Mouse (Mus musculus): ENCODE measurements around the gene Chaf1a. TPM values are rescaled to one million over a fixed set of nuclear protein-coding genes. Genes with fewer than 3 reads are reported as not detected.

Gene Chaf1a
- polyA plus RNA-seq, 1 experiment, result 39.9 TPM

DNA sequence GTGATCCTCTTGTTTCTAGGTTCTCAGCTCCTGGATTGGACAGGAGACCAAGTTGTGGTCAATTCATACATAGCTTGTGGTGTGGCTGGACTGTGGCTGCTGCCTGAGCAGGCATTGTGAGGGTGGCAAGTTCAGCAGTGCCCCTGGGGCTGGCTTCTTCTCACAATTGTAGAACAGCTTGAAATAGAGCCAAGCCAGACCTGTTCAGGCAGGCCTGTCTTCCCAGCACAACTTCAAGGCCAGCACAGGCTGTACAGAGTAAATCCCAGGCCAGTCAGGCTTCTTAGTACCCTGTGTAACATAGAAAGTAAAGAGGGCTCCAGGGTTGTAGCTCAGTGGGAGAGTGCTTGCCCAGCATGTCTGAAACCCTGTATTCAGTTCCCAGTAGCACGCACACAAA is 52.6 kb downstream of the Chaf1a start:
- no peaks in the 10 kb centered on the region for H3K27me3 ChIP-seq (ENCODE audit: control insufficient read depth, insufficient read depth, insufficient read length)
- H3K79me3 ChIP-seq (ENCODE audit: low read depth), result no peaks in the 10 kb centered on the region
- TF ChIP-seq MAX (IDR thresholded peaks at IDR 0.05) (no peak), CTCF (IDR thresholded peaks at IDR 0.05; ENCODE audit: control insufficient read depth, insufficient read depth, insufficient read length) (no peak), CEBPB (IDR thresholded peaks at IDR 0.05; ENCODE audit: low read depth) (no peak), MYOD1 (IDR thresholded peaks at IDR 0.05; ENCODE audit: control insufficient read depth, insufficient read length, low read depth) (no peak), FOSL1 (IDR thresholded peaks at IDR 0.05; ENCODE audit: insufficient read depth, low read length, poor library complexity, severe bottlenecking) (no peak), USF1 (IDR thresholded peaks at IDR 0.05; ENCODE audit: low read depth) (no peak), MYOG (IDR thresholded peaks at IDR 0.05; ENCODE audit: control insufficient read depth, extremely low read depth, insufficient read length) (no peak)
- no peak overlapping the region for H3K4me3 ChIP-seq (ENCODE audit: insufficient read depth, poor library complexity, severe bottlenecking)
- peaks cover 38% of the 10 kb centered on the region for H3K36me3 ChIP-seq (ENCODE audit: control insufficient read depth, insufficient read depth)
- H3K79me2 ChIP-seq (ENCODE audit: control insufficient read depth, insufficient read depth), result peaks cover 5% of the 10 kb centered on the region
- H3ac ChIP-seq (ENCODE audit: control insufficient read depth, insufficient read length, low read depth), result no peak overlapping the region

DNA sequence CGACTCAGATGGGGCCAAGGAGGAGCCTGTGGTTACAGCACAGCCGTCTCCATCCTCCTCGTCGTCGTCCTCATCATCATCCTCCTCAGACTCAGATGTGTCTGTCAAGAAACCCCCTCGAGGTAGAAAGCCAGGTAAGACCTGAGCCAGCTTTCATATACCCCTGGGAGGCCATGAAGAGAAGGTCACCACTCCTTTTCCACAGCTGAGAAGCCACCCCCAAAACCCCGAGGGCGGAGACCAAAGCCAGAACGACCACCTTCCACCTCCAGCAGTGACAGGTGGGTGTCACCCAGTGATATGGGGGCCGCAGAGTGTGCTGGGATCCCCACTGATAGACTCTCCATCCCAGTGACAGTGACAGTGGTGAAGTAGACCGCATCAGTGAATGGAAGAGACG is 56.6 kb downstream of the Chaf1a start:
- TF ChIP-seq MYOG (IDR thresholded peaks at IDR 0.05; ENCODE audit: control insufficient read depth, extremely low read depth, insufficient read length) (no peak), FOSL1 (IDR thresholded peaks at IDR 0.05; ENCODE audit: insufficient read depth, low read length, poor library complexity, severe bottlenecking) (no peak), MYOD1 (IDR thresholded peaks at IDR 0.05; ENCODE audit: control insufficient read depth, insufficient read length, low read depth) (no peak), CTCF (IDR thresholded peaks at IDR 0.05; ENCODE audit: control insufficient read depth, insufficient read depth, insufficient read length) (no peak), CEBPB (IDR thresholded peaks at IDR 0.05; ENCODE audit: low read depth) (no peak), MAX (IDR thresholded peaks at IDR 0.05) (no peak), USF1 (IDR thresholded peaks at IDR 0.05; ENCODE audit: low read depth) (no peak)
- Histone ChIP-seq H3K79me2 (ENCODE audit: control insufficient read depth, insufficient read depth) (no peaks in the 10 kb centered on the region), H3K4me3 (ENCODE audit: insufficient read depth, poor library complexity, severe bottlenecking) (no peak overlapping the region), H3K36me3 (ENCODE audit: control insufficient read depth, insufficient read depth) (peaks cover 53% of the 10 kb centered on the region), H3K79me3 (ENCODE audit: low read depth) (no peaks in the 10 kb centered on the region), H3K27me3 (ENCODE audit: control insufficient read depth, insufficient read depth, insufficient read length) (no peaks in the 10 kb centered on the region), H3ac (ENCODE audit: control insufficient read depth, insufficient read length, low read depth) (no peak overlapping the region)

DNA sequence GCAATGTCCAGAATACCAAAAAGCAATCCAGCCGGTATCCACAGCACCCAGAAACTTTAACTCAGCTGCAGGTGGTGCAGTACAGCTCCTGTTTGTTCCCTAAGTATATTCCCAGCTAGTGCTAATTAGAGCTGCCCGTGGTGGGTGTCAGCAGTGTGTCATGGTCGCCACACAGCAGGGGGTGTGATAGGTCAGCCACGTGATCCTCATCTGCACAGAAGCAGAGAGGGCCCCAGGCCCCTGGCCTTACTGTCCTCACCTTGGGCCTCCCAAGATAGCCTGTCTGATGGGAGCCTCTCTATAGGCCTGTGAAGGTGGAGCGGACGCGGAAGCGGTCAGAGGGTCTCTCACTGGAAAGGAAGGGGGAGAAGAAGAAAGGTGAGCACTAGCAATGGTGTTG is 57.9 kb downstream of the Chaf1a start:
- Histone ChIP-seq H3ac (ENCODE audit: control insufficient read depth, insufficient read length, low read depth) (no peak overlapping the region), H3K79me2 (ENCODE audit: control insufficient read depth, insufficient read depth) (no peaks in the 10 kb centered on the region), H3K79me3 (ENCODE audit: low read depth) (no peaks in the 10 kb centered on the region), H3K4me3 (ENCODE audit: insufficient read depth, poor library complexity, severe bottlenecking) (no peak overlapping the region), H3K27me3 (ENCODE audit: control insufficient read depth, insufficient read depth, insufficient read length) (no peaks in the 10 kb centered on the region), H3K36me3 (ENCODE audit: control insufficient read depth, insufficient read depth) (peaks cover 60% of the 10 kb centered on the region)
- TF ChIP-seq FOSL1 (IDR thresholded peaks at IDR 0.05; ENCODE audit: insufficient read depth, low read length, poor library complexity, severe bottlenecking) (no peak), CEBPB (IDR thresholded peaks at IDR 0.05; ENCODE audit: low read depth) (no peak), CTCF (IDR thresholded peaks at IDR 0.05; ENCODE audit: control insufficient read depth, insufficient read depth, insufficient read length) (no peak), MYOG (IDR thresholded peaks at IDR 0.05; ENCODE audit: control insufficient read depth, extremely low read depth, insufficient read length) (no peak), USF1 (IDR thresholded peaks at IDR 0.05; ENCODE audit: low read depth) (no peak), MYOD1 (IDR thresholded peaks at IDR 0.05; ENCODE audit: control insufficient read depth, insufficient read length, low read depth) (no peak), MAX (IDR thresholded peaks at IDR 0.05) (no peak)

DNA sequence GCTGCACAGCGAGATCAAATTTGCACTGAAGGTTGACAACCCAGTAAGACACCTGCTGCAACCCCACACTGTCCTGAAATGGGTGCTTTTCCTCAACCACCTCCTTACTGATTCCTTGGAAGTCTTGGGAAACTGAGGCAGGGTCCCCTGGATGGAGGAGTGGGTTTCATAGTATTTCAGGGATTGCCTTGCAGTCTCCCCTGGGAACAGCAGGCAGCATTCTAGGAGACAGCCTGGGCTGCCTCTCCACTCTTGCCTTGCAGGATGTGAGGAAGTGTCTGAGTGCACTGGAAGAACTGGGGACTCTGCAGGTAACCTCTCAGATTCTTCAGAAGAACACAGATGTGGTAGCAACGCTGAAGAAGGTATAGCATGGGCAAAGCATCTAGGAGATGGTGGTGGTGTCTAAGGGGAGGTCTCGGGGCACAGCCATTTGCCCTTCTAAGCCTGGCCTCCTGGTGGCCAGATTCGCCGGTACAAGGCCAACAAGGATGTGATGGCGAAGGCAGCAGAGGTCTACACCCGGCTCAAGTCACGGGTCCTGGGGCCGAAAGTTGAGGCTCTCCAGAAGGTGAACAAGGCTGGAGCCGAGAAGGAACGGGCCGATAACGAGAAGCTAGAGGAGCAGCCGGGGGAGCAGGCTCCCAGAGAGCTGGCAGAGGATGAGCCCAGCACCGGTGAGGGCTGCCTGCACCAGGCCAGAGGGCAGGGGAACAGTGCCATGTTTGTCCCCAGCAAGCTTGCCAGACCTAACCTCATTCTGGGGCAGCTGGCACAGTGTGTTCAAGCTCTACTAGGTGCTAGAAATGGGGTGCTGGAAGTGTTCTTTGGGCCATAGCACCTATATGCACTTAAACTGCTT is 58.7 kb downstream of the Chaf1a start:
- Histone ChIP-seq H3K4me3 (ENCODE audit: insufficient read depth, poor library complexity, severe bottlenecking) (no peak overlapping the region), H3ac (ENCODE audit: control insufficient read depth, insufficient read length, low read depth) (no peak overlapping the region), H3K79me3 (ENCODE audit: low read depth) (no peaks in the 10 kb centered on the region), H3K36me3 (ENCODE audit: control insufficient read depth, insufficient read depth) (peaks cover 60% of the 10 kb centered on the region), H3K79me2 (ENCODE audit: control insufficient read depth, insufficient read depth) (no peaks in the 10 kb centered on the region), H3K27me3 (ENCODE audit: control insufficient read depth, insufficient read depth, insufficient read length) (no peaks in the 10 kb centered on the region)
- TF ChIP-seq CEBPB (IDR thresholded peaks at IDR 0.05; ENCODE audit: low read depth) (no peak), MYOD1 (IDR thresholded peaks at IDR 0.05; ENCODE audit: control insufficient read depth, insufficient read length, low read depth) (no peak), MYOG (IDR thresholded peaks at IDR 0.05; ENCODE audit: control insufficient read depth, extremely low read depth, insufficient read length) (no peak), CTCF (IDR thresholded peaks at IDR 0.05; ENCODE audit: control insufficient read depth, insufficient read depth, insufficient read length) (no peak), FOSL1 (IDR thresholded peaks at IDR 0.05; ENCODE audit: insufficient read depth, low read length, poor library complexity, severe bottlenecking) (no peak), USF1 (IDR thresholded peaks at IDR 0.05; ENCODE audit: low read depth) (no peak), MAX (IDR thresholded peaks at IDR 0.05) (no peak)

DNA sequence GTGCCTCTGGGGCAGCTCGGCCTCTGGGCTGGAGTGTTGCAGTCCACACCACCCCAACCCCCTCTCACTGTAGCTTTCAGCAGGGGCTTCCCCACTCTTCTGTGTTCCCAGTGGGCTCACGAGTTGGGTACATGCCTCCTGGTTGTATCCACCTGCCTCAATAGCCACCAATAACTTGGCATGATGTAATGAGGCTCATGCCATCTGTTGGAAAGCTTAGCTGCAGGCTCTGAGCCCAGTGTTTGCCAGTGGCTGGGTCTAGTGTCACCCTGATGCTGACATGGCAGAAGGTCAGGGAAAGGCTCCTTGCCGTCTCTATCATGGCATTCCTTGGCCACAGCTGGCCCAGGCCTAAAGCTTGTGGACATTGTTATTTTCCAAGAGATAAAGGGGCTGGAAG is 60.6 kb downstream of the Chaf1a start:
- no peaks in the 10 kb centered on the region for H3K79me2 ChIP-seq (ENCODE audit: control insufficient read depth, insufficient read depth)
- H3K79me3 ChIP-seq (ENCODE audit: low read depth), result no peaks in the 10 kb centered on the region
- TF ChIP-seq MYOD1 (IDR thresholded peaks at IDR 0.05; ENCODE audit: control insufficient read depth, insufficient read length, low read depth), result no peak
- no peak for TF ChIP-seq MAX (IDR thresholded peaks at IDR 0.05)
- no peak for TF ChIP-seq CEBPB (IDR thresholded peaks at IDR 0.05; ENCODE audit: low read depth)
- TF ChIP-seq USF1 (IDR thresholded peaks at IDR 0.05; ENCODE audit: low read depth), result no peak
- no peak for TF ChIP-seq MYOG (IDR thresholded peaks at IDR 0.05; ENCODE audit: control insufficient read depth, extremely low read depth, insufficient read length)
- TF ChIP-seq CTCF (IDR thresholded peaks at IDR 0.05; ENCODE audit: control insufficient read depth, insufficient read depth, insufficient read length), result no peak
- no peak for TF ChIP-seq FOSL1 (IDR thresholded peaks at IDR 0.05; ENCODE audit: insufficient read depth, low read length, poor library complexity, severe bottlenecking)
- no peaks in the 10 kb centered on the region for H3K27me3 ChIP-seq (ENCODE audit: control insufficient read depth, insufficient read depth, insufficient read length)
- peaks cover 57% of the 10 kb centered on the region for H3K36me3 ChIP-seq (ENCODE audit: control insufficient read depth, insufficient read depth)
- no peak overlapping the region for H3K4me3 ChIP-seq (ENCODE audit: insufficient read depth, poor library complexity, severe bottlenecking)
- H3ac ChIP-seq (ENCODE audit: control insufficient read depth, insufficient read length, low read depth), result no peak overlapping the region

All from C2C12 (cell line).